Mouse (Mus musculus): Measurements from ENCODE around the gene Hjurp.
"Not testable (repeated sequence)": the region's sequence is repeated elsewhere in the genome, so short reads cannot be mapped to it uniquely, and the experiment has no call there.

Gene Hjurp

GRCm38 (mm10) chr1:88238771-88239170 is 38.7 kb downstream of the Hjurp start:
- no peak for DNase-seq (ENCODE audit: low read depth)

- no peak for DNase-seq (ENCODE audit: low read depth)
Observed at GRCm38 (mm10) chr1:88237311-88237710, 40.1 kb downstream of the Hjurp start.

- DNase-seq (ENCODE audit: low read depth) = no peak
Observed at GRCm38 (mm10) chr1:88235894-88236415, 41.5 kb downstream of the Hjurp start.

- DNase-seq (ENCODE audit: low read depth) = no peak
Observed at GRCm38 (mm10) chr1:88235046-88235893, 42.2 kb downstream of the Hjurp start.

GRCm38 (mm10) chr1:88234646-88235045 is 42.8 kb downstream of the Hjurp start:
- no peak for DNase-seq (ENCODE audit: low read depth)

GRCm38 (mm10) chr1:88234248-88234610 is 43.2 kb downstream of the Hjurp start:
- no peak for DNase-seq (ENCODE audit: low read depth)

GRCm38 (mm10) chr1:88233421-88234247 is 43.8 kb downstream of the Hjurp start:
- no peak for DNase-seq (ENCODE audit: low read depth)

GRCm38 (mm10) chr1:88232664-88233380 is 44.6 kb downstream of the Hjurp start:
- DNase-seq (ENCODE audit: low read depth) = no peak

GRCm38 (mm10) chr1:88231803-88232499 is 45.5 kb downstream of the Hjurp start:
- no peak for DNase-seq (ENCODE audit: low read depth)

GRCm38 (mm10) chr1:88230981-88231802 is 46.2 kb downstream of the Hjurp start:
- no peak for DNase-seq (ENCODE audit: low read depth)

GRCm38 (mm10) chr1:88230421-88230820 is 47.0 kb downstream of the Hjurp start:
- DNase-seq (ENCODE audit: low read depth) = no peak

- DNase-seq (ENCODE audit: low read depth) = no peak
Observed at GRCm38 (mm10) chr1:88229986-88230385, 47.4 kb downstream of the Hjurp start.

- no peak for DNase-seq (ENCODE audit: low read depth)
Observed at GRCm38 (mm10) chr1:88229566-88229965, 47.9 kb downstream of the Hjurp start.

GRCm38 (mm10) chr1:88228121-88228520 is 49.3 kb downstream of the Hjurp start:
- no peak for DNase-seq (ENCODE audit: low read depth)

- no peak for DNase-seq (ENCODE audit: low read depth)
Observed at GRCm38 (mm10) chr1:88227482-88227881, 50.0 kb downstream of the Hjurp start.

GRCm38 (mm10) chr1:88226670-88227379 is 50.6 kb downstream of the Hjurp start, which contains the start of gene Mroh2a:
TSS of gene Mroh2a (plus strand) at chr1:88226986.
- DNase-seq (ENCODE audit: low read depth) = no peak

- no peak for DNase-seq (ENCODE audit: low read depth)
Observed at GRCm38 (mm10) chr1:88225741-88226140, 51.7 kb downstream of the Hjurp start.

GRCm38 (mm10) chr1:88225301-88225700 is 52.1 kb downstream of the Hjurp start:
- not testable (repeated sequence) for DNase-seq (ENCODE audit: low read depth)

- DNase-seq (ENCODE audit: low read depth) = no peak
Observed at GRCm38 (mm10) chr1:88224029-88224776, 53.2 kb downstream of the Hjurp start.
